Mouse (Mus musculus): ENCODE measurements around the gene Lgals9. TPM values are rescaled to one million over a fixed set of nuclear protein-coding genes. Genes with fewer than 3 reads are reported as not detected.
"Not testable (repeated sequence)": the region's sequence is repeated elsewhere in the genome, so short reads cannot be mapped to it uniquely, and the experiment has no call there.

Gene Lgals9
- polyA plus RNA-seq, 1 experiment from 2014 or later = 71.1 TPM

DNA sequence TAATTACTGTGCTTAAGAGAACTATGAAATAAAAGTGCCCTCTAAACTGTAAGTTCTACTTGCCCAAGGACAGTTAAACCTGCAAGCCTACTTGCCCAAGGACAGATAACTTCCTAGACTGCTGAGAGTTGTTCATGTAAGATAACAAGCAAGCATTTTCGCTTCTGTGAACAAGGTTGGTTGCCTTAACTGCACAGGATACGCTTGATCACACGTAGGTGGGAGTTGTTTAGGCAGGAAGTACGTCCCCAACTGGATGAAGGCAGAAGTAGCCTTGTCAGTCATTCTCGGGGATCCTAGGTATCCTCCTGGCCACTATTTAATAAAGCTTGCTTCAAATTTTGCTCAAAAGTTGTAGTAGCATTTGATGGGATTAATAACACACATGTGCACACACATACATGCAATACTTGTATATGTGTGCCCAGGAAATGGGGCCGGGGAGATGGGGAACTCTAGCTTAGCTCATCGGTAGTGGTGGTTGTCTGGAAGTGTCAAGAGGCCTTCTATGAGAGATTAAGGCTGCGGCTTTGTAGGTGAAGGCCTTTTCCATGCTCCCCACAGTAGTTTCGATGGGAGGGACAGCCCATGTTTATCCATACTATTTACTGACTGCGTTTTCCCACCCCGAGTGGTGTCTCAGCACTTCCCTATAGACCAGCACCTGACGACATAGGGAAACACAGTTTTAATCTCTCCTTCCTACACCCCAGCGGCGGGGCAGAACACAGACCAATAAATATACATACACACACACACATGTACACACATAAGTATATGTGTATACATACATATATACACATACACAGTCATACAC, 21.0 kb upstream of the Lgals9 start:
- H3K27ac ChIP-seq = no peak overlapping the region
- H3K9me3 ChIP-seq = no peaks in the 10 kb centered on the region
- no peak for ATAC-seq

DNA sequence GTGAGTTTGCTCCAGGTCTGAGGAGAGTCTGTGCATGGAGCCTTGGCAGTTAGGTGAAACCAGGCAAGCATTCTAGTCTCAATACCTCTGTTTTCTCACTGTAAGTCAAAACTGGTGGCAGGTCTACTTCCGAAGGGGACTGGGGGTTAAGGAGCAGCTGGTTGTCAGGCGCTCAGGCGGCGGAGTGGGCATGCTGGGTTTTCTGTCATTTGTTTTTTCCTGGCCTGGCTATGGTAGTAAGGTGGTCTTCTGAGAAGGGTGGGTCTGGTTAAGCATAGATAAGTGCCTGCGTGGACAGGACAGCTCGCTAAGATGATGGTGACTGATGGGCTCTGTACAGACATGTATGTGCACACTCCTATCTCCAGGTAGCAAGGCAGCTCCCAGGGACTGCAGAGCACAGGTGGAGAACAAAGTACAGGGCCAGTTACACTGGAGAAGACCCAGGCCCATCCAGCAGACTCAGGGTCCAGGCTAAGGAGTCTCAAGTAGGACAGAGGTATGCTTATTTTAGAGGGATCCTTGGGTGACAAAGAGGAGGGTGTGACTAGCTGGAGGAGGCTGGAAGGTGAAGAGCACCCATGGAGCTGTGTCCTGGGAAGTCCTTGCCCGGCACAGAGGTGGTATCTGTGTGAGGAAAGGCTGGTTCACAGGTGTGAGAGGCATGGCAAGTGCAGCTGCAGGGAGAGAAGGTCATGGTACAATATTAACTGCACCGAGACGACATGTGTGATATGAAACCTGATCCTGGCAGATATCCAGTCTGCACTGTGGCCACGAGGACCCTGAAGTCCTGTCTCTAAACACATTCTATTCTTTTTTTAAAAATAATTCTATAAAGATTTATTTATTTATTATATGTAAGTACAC, 19.3 kb upstream of the Lgals9 start:
- Histone ChIP-seq H3K9me3 (no peaks in the 10 kb centered on the region), H3K4me2 (replicated peaks) (no peak overlapping the region), H3K9ac (no peak overlapping the region), H3K27ac (peak overlapping the region; percentile 61), H3K36me3 (no peaks in the 10 kb centered on the region), H3K4me3 (replicated peaks) (no peak overlapping the region), H3K27me3 (replicated peaks) (no peaks in the 10 kb centered on the region), H3K4me1 (replicated peaks) (peaks cover 32% of the 10 kb centered on the region)
- peak; percentile 57 for ATAC-seq
- 67% methylated on average over 10 of the region's 10 CpGs for WGBS

More for the DNA sequence above, 21.0 kb upstream of the Lgals9 start:
- H3K4me1 ChIP-seq (replicated peaks) = peaks cover 32% of the 10 kb centered on the region
- WGBS = 78% methylated on average over 14 of the region's 14 CpGs
- no peak overlapping the region for H3K4me2 ChIP-seq (replicated peaks)
- H3K9ac ChIP-seq = no peak overlapping the region
- H3K27me3 ChIP-seq (replicated peaks) = no peaks in the 10 kb centered on the region
- H3K36me3 ChIP-seq = no peaks in the 10 kb centered on the region
- no peak overlapping the region for H3K4me3 ChIP-seq (replicated peaks)

DNA sequence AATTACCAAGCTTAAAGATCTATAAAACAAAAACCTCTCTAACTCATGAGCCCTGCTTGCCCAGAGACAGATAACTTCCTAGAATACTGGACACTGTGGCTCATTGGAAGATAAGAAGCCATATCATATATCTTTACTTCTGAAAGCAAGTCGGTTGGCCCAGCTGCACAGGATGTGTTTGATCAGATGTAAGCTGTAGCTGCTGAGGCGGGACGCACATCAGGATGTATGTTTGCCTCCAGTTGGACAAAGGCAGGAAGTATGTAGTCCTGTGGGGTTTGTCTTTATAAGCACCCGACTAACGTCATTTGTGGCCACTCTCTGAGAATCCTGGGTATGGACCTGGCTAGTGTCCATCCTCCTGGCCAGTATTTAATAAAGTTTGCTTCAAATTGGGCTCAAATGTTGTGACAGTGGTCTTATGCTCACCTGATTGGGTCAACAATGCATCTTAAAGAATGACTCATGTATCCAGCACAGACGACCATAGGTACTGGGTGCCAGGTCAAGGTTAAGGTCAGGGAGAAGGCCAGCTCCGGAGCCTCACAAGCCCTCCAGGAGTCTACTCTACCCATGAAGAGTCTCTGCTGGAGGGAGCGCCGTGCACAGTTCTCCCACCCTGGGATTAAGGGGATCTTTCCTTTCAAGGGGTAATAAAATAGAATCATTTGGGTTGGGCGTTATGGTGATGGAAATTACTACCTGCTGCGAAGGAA, 18.5 kb upstream of the Lgals9 start:
- no peak overlapping the region for H3K4me3 ChIP-seq (replicated peaks)
- no peaks in the 10 kb centered on the region for H3K9me3 ChIP-seq
- H3K27ac ChIP-seq = peak overlapping the region; percentile 61
- ATAC-seq = 0 out of 2 replicates have a peak, but pooled peaks have one; percentile 42
- no peaks in the 10 kb centered on the region for H3K36me3 ChIP-seq
- H3K4me1 ChIP-seq (replicated peaks) = peaks cover 28% of the 10 kb centered on the region
- H3K27me3 ChIP-seq (replicated peaks) = no peaks in the 10 kb centered on the region
- H3K4me2 ChIP-seq (replicated peaks) = 0 out of 2 replicates have a peak overlapping the region, but pooled peaks have one; percentile 1
- 46% methylated on average over 11 of the region's 11 CpGs for WGBS
- no peak overlapping the region for H3K9ac ChIP-seq

DNA sequence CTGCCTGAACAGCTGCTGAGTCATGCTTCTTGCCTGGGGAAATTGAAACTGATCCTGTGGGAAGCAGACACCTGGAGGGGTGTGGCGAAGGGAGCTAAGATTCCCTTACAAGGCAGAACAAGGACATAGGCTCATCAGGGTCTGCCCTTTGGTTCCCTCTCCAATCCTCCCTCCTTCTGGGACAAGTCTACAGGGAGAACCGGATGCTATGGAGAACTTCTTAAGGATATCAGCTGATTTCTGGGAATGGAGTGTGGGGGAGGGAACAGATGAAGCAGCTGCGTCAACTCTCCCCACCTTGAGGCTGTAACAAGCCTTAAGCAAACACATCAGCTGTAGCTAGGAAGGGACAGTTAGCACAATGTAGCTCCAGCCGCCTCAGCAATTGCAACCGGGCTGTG, 17.8 kb upstream of the Lgals9 start:
- H3K9me3 ChIP-seq = no peaks in the 10 kb centered on the region
- H3K4me1 ChIP-seq (replicated peaks) = peaks cover 23% of the 10 kb centered on the region
- 0 out of 2 replicates have a peak overlapping the region, but pooled peaks have one; percentile 1 for H3K4me2 ChIP-seq (replicated peaks)
- H3K36me3 ChIP-seq = no peaks in the 10 kb centered on the region
- no peak overlapping the region for H3K4me3 ChIP-seq (replicated peaks)
- peak; percentile 76 for ATAC-seq
- no peak overlapping the region for H3K9ac ChIP-seq
- WGBS = 40% methylated on average over 5 of the region's 5 CpGs
- peak overlapping the region; percentile 61 for H3K27ac ChIP-seq
- H3K27me3 ChIP-seq (replicated peaks) = no peaks in the 10 kb centered on the region

DNA sequence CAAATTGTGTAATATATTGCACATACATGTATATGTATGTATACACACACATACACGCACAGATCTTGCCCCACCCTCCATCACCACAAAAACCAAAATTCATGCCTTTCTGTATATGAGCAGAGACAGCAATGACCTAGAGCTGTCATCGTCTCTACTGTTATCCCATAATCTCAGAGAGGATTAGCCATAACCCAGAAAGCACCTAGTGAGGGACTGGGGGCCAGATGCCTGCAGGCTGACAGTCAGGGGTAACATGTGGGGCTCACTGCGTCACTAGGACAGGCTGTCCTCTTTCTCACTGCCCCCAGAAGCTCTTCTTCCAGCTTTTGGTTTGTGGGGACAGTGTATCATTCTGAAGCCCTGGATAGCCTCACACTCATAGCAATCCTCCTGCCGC, 17.1 kb upstream of the Lgals9 start:
- Histone ChIP-seq H3K4me3 (replicated peaks) (no peak overlapping the region), H3K9me3 (no peaks in the 10 kb centered on the region), H3K9ac (no peak overlapping the region), H3K36me3 (no peaks in the 10 kb centered on the region), H3K4me1 (replicated peaks) (peaks cover 23% of the 10 kb centered on the region), H3K27ac (peak overlapping the region; percentile 61), H3K27me3 (replicated peaks) (no peaks in the 10 kb centered on the region), H3K4me2 (replicated peaks) (no peak overlapping the region)
- 61% methylated on average over 4 of the region's 4 CpGs for WGBS
- no peak for ATAC-seq

DNA sequence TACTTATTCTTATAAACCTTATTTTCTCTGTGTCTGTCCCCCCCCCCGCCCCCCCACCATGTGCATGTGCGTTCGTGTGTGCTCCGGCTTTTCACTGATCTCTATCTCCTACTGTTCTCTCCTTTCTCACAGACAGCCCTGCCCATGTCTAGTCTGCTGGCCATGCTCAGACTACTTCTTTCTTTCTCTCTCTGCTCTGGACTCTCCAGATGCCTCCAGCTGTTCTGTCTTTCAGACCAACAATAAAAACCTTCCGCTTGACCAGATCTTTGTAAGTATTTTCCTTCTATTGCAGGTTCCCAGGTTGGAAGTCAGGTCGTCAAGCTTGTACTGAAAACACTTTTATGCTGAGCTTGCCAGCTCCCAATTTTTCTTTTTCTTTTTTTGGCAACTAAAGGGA, 14.4 kb upstream of the Lgals9 start:
- Histone ChIP-seq H3K36me3 (no peaks in the 10 kb centered on the region), H3K4me2 (replicated peaks) (no peak overlapping the region), H3K9me3 (no peaks in the 10 kb centered on the region), H3K4me3 (replicated peaks) (no peak overlapping the region), H3K9ac (no peak overlapping the region), H3K27ac (peak overlapping the region; percentile 38; the same call in 1 of the 2 replicates), H3K4me1 (replicated peaks) (peaks cover 21% of the 10 kb centered on the region), H3K27me3 (replicated peaks) (no peaks in the 10 kb centered on the region)
- WGBS = 41% methylated on average over 6 of the region's 6 CpGs
- no peak for ATAC-seq

DNA sequence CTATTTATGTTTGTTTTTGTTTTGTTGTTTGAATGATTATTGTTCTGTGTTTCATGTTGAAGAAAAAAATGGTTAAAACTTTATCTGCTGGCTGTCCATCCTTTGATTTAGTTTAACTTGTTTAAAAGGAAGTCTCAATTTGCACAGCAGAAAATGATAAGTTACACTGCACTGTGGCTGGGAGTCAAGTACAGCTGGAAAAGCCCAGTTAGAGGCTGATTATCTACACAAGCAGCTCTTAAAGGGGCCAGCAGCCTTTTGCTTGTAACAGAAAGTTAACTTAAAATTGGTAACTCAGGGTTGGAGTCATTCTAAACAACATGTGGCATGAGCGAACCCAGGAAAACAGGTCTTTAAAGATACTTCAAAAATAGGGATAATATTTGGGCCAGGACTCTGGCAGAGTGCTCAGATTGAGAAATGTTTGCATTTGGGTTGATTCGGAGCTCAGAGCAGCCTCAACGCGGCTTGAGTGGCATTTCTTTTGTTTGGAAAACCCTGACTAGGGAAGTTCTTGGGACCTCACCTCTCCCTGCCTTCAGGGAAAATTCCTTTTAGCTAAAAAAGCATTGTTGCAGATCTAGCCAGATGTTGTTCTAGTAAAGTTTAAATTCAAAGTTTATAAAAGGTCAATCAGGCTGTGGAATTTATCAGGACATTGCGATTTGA, 6.3 kb upstream of the Lgals9 start:
- not testable (repeated sequence) for H3K4me1 ChIP-seq (replicated peaks); H3K4me3 ChIP-seq (replicated peaks); H3K4me2 ChIP-seq (replicated peaks); ATAC-seq; H3K27me3 ChIP-seq (replicated peaks); H3K9me3 ChIP-seq; H3K9ac ChIP-seq; H3K36me3 ChIP-seq; H3K27ac ChIP-seq
- 81% methylated on average over 5 of the region's 5 CpGs for WGBS

DNA sequence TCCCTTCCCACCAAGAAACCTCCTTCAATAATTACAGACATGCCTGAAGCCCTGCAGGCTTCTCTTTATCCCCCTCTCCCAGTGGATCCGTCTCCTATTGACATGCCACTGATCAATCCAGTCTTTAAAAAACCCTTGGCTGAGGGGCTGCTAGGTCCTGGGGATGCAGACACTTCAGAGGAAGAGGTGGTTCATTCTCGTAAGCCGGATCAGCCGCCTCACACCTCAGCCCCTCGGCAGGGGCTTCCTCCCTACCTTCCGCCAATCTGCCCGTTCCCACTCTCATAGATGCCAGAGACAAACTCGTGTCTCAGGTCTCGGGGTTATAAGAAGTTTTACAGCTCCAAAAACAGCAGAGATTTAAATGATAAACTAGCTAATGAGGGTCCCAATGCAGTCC, 5.3 kb upstream of the Lgals9 start:
- H3K4me3 ChIP-seq (replicated peaks) = no peak overlapping the region
- 0 out of 2 replicates have a peak, but pooled peaks cover 3% of the 10 kb centered on the region for H3K4me1 ChIP-seq (replicated peaks)
- H3K36me3 ChIP-seq = no peaks in the 10 kb centered on the region
- no peak overlapping the region for H3K27ac ChIP-seq
- no peaks in the 10 kb centered on the region for H3K27me3 ChIP-seq (replicated peaks)
- no peak for ATAC-seq
- no peak overlapping the region for H3K4me2 ChIP-seq (replicated peaks)
- WGBS = 92% methylated on average over 9 of the region's 9 CpGs
- H3K9ac ChIP-seq = no peak overlapping the region
- H3K9me3 ChIP-seq = no peaks in the 10 kb centered on the region

DNA sequence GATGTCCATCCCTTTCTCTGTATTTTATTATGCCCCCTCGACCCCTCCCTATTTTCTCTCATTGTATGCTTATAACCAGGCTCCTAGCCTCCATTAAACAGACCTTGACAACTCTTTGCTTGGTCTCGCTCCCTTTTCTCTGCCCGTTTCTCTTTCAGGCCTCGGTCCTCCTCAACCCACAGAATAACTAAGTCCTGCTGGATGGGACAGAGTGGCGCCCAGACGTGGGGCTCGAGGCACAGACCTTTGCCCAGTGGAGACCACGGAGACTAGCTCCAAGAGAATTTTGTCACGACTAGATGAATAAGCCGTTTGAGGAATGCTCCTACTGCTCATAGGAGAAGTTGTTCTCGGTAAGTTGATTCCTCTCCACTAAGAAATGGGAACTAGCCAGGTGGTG, 4.5 kb upstream of the Lgals9 start:
- not testable (repeated sequence) for H3K4me2 ChIP-seq (replicated peaks); H3K9me3 ChIP-seq; H3K9ac ChIP-seq; H3K36me3 ChIP-seq; H3K27ac ChIP-seq; ATAC-seq; H3K4me1 ChIP-seq (replicated peaks); H3K27me3 ChIP-seq (replicated peaks); H3K4me3 ChIP-seq (replicated peaks)
- 93% methylated on average over 11 of the region's 11 CpGs for WGBS

DNA sequence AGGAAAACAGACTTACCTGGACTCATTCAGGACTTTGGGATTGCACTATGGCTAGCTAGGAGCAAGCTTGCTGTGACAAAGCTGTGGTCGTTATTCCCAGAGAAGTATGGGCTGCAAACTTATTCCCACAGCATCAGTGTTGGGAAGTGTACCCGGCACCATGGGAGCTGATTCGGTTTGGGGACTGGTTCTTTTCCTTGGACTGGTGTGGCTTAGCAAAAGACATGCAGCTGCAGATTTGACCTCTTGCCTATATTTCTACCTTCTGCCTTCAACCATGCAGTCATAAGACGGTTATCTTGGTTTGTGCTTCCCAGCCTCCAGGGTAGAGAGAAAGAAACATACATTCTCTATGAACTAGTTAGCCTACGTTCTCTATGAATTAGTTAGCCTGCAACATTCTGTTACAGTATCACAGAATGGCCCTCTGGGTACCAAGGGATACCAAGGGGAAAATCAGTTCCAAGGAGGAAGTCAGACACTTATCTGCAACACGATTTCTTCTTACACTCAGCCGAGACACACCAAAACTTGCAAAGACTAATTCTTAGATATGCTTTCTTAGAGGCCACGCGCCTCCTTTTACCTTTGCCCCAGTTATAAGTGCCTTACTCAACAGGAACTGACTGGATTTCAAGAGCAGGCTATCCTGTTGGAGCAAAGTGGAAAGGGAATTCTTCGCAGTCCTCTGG, 1.7 kb upstream of the Lgals9 start:
- H3K9ac ChIP-seq = no peak overlapping the region
- H3K27ac ChIP-seq = peak overlapping the region; percentile 44
- peaks cover 10% of the 10 kb centered on the region; the same call in 1 of the 2 replicates for H3K4me1 ChIP-seq (replicated peaks)
- no peaks in the 10 kb centered on the region for H3K27me3 ChIP-seq (replicated peaks)
- H3K4me3 ChIP-seq (replicated peaks) = no peak overlapping the region
- no peak for ATAC-seq
- 78% methylated on average over 10 of the region's 10 CpGs for WGBS
- no peaks in the 10 kb centered on the region for H3K36me3 ChIP-seq
- no peaks in the 10 kb centered on the region for H3K9me3 ChIP-seq
- H3K4me2 ChIP-seq (replicated peaks) = no peak overlapping the region

DNA sequence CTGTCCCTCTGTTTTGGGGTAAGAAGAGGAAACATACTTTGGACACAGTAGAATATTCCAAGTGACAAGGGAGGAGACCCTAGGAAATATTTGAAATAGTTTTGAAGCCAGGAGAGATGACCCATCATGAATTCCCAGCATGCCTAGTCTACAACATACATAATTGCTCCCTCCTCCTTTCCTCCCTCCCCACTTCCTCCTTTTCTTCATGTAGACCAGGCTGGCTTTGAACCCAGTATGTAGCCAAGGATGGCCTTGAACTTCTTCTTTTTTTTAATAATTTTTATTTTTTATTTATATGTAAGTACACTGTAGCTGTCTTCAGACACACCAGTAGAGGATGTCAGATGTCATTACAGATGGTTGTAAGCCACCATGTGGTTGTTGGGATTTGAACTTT, 759 bp upstream of the Lgals9 start:
- Histone ChIP-seq H3K4me1 (replicated peaks) (peaks cover 10% of the 10 kb centered on the region; the same call in 1 of the 2 replicates), H3K9ac (no peak overlapping the region), H3K36me3 (no peaks in the 10 kb centered on the region), H3K4me2 (replicated peaks) (no peak overlapping the region), H3K9me3 (no peaks in the 10 kb centered on the region), H3K27me3 (replicated peaks) (no peaks in the 10 kb centered on the region), H3K27ac (no peak overlapping the region), H3K4me3 (replicated peaks) (no peak overlapping the region)
- no peak for ATAC-seq

Measured in intestine, embryonic 15.5 days (tissue).